Comparison of ENCODE assay signal across 9 mouse cellular contexts in the genomic region with DNA sequence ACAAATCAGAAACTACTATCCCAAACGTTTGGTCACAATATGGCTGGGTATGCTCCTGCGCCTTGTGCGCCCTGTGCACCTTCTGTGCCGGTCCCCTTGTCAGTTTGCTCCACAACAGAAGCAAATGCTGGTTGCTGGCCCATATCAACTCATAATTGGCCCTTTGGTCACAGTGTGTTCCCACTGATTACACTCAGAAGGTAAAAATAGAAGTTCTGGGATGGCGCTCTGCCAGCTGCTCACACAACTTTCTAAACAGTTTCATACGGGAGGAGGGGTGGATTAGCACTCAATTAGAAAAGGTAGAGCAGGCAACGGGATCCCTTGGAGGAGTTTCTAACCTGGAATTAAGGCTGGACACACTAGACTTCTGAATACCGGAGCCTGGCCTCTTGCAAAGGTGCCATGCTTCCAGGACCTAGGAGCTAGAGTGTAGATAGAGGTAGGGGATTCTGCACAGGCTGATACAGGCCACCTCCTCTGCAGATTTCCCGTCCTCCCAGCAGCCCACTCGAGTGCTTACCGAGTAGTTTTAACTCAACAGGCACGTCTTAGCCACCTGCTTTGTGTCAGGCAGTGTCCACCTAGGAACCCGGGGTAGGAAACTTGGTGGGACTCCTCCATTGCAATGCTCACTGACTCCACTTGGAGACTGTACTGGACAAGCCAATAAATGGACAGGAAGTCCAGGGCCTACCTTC. TPM values are rescaled to one million over a fixed set of nuclear protein-coding genes. Genes with fewer than 3 reads are reported as not detected.
DNase-seq lines count a peak whose midpoint lies in the region; ATAC-seq and TF ChIP-seq lines count a peak whose summit lies in the region.
"Had no signal": no experiment of that assay in that cellular context is flagged by ENCODE, and none has a peak within 500 bp of the region (broad histone marks: within the 10 kb centered on the region; RNA-seq: fewer than 3 reads in every experiment).

No protein-coding gene starts in this region.

- H3K36me3 ChIP-seq in kidney, adult 2 months (ENCODE audit: control insufficient read depth, insufficient read depth, low read length), result no peaks in the 10 kb centered on the region
- no peaks in the 10 kb centered on the region for H3K36me3 ChIP-seq in kidney, embryonic 14.5 days (ENCODE audit: control insufficient read depth, insufficient read depth, low read length)
- H3K36me3 ChIP-seq in stomach, embryonic 14.5 days (ENCODE audit: control insufficient read depth, insufficient read depth, low read length), result no peaks in the 10 kb centered on the region
- H3K36me3 ChIP-seq in midbrain, embryonic 16.5 days (ENCODE audit: control insufficient read depth, insufficient read depth, low read length), result no peaks in the 10 kb centered on the region
- no peaks in the 10 kb centered on the region for H3K36me3 ChIP-seq in forebrain, embryonic 14.5 days (ENCODE audit: control insufficient read depth, insufficient read depth, low read length)

- H3K27ac ChIP-seq in kidney, adult 2 months (ENCODE audit: insufficient read depth, low read depth, low read length), result no peak overlapping the region
- no peak overlapping the region for H3K27ac ChIP-seq in kidney, embryonic 14.5 days (ENCODE audit: low read depth, low read length)
- peak overlapping the region; percentile 4; the same call in 1 of the 2 replicates for H3K27ac ChIP-seq in stomach, embryonic 14.5 days (ENCODE audit: low read length)
- H3K27ac ChIP-seq in midbrain, embryonic 16.5 days (ENCODE audit: low read length), result no peak overlapping the region
- no peak overlapping the region for H3K27ac ChIP-seq in forebrain, embryonic 14.5 days (ENCODE audit: low read depth, low read length)

- no peaks in the 10 kb centered on the region for H3K9me3 ChIP-seq in kidney, embryonic 14.5 days (ENCODE audit: control insufficient read depth, low read length)
- no peaks in the 10 kb centered on the region for H3K9me3 ChIP-seq in stomach, embryonic 14.5 days (ENCODE audit: control insufficient read depth, low read depth, low read length)
- H3K9me3 ChIP-seq in midbrain, embryonic 16.5 days (replicated peaks; ENCODE audit: control insufficient read depth, low read length, poor library complexity, severe bottlenecking), result no peaks in the 10 kb centered on the region
- no peaks in the 10 kb centered on the region for H3K9me3 ChIP-seq in forebrain, embryonic 14.5 days (replicated peaks; ENCODE audit: control insufficient read depth, low read length)

- ATAC-seq in kidney, embryonic 14.5 days (ENCODE audit: low FRiP score, low TSS enrichment), result no peak
- no peak for ATAC-seq in stomach, embryonic 14.5 days (ENCODE audit: insufficient number of reproducible peaks, insufficient read depth, low FRiP score, low read depth)
- ATAC-seq in midbrain, embryonic 16.5 days, result no peak
- no peak for ATAC-seq in forebrain, embryonic 14.5 days

- WGBS in kidney, adult 2 months, result 52% methylated on average over 13 of the region's 13 CpGs
- 84% methylated on average over 13 of the region's 13 CpGs for WGBS in kidney, embryonic 14.5 days
- WGBS in stomach, embryonic 14.5 days, result 64% methylated on average over 13 of the region's 13 CpGs
- 86% methylated on average over 13 of the region's 13 CpGs for WGBS in midbrain, embryonic 16.5 days
- 75% methylated on average over 13 of the region's 13 CpGs for WGBS in forebrain, embryonic 14.5 days

- no peak for TF ChIP-seq POLR2A in kidney, adult 2 months (IDR thresholded peaks at IDR 0.05; ENCODE audit: low read depth, low read length)

- H3K4me2 ChIP-seq in kidney, embryonic 14.5 days (replicated peaks; ENCODE audit: low read depth, low read length), result no peak overlapping the region
- no peak overlapping the region for H3K4me2 ChIP-seq in stomach, embryonic 14.5 days (replicated peaks; ENCODE audit: low read depth, low read length)
- H3K4me2 ChIP-seq in midbrain, embryonic 16.5 days (ENCODE audit: low read length), result no peak overlapping the region
- H3K4me2 ChIP-seq in forebrain, embryonic 14.5 days (ENCODE audit: low read length), result no peak overlapping the region

- no peak overlapping the region for H3K4me3 ChIP-seq in kidney, adult 2 months (ENCODE audit: insufficient read depth, low read depth, low read length)
- no peak overlapping the region for H3K4me3 ChIP-seq in kidney, embryonic 14.5 days (ENCODE audit: low read length)
- no peak overlapping the region for H3K4me3 ChIP-seq in stomach, embryonic 14.5 days (ENCODE audit: low read depth, low read length)
- no peak overlapping the region for H3K4me3 ChIP-seq in midbrain, embryonic 16.5 days (ENCODE audit: low read depth, low read length)
- no peak overlapping the region for H3K4me3 ChIP-seq in forebrain, embryonic 14.5 days (ENCODE audit: low read depth, low read length)

- peak; percentile 87 for DNase-seq in kidney, adult 2 months
- DNase-seq in heart, adult 8-10 months (ENCODE audit: low spot score), result peak; percentile 91
- peak; percentile 84 to 87 for DNase-seq in kidney, postnatal 36 days
- DNase-seq in left cerebral cortex, adult 9 months (ENCODE audit: low spot score in 2 of 2), result no peak
- no peak for DNase-seq in forebrain, embryonic 14.5 days (ENCODE audit: low spot score)
- DNase-seq: cerebellum, adult 9-10 months had no signal

- H3K4me1 ChIP-seq in kidney, adult 2 months (ENCODE audit: control insufficient read depth, insufficient read depth, low read length), result peaks cover 6% of the 10 kb centered on the region; the same call in 1 of the 2 replicates
- 0 out of 2 replicates have a peak, but pooled peaks cover 3% of the 10 kb centered on the region for H3K4me1 ChIP-seq in kidney, embryonic 14.5 days (ENCODE audit: control insufficient read depth, insufficient read depth, low read length)
- H3K4me1 ChIP-seq in stomach, embryonic 14.5 days (ENCODE audit: control insufficient read depth, insufficient read depth, low read length), result 0 out of 2 replicates have a peak, but pooled peaks cover 3% of the 10 kb centered on the region
- H3K4me1 ChIP-seq in midbrain, embryonic 16.5 days (ENCODE audit: control insufficient read depth, insufficient read depth, low read length), result no peaks in the 10 kb centered on the region
- H3K4me1 ChIP-seq in forebrain, embryonic 14.5 days (ENCODE audit: control insufficient read depth, insufficient read depth, low read length), result no peaks in the 10 kb centered on the region

- H3K9ac ChIP-seq in kidney, embryonic 14.5 days (ENCODE audit: low read depth, low read length), result no peak overlapping the region
- no peak overlapping the region for H3K9ac ChIP-seq in stomach, embryonic 14.5 days (replicated peaks; ENCODE audit: low read depth, low read length)
- no peak overlapping the region for H3K9ac ChIP-seq in midbrain, embryonic 16.5 days (ENCODE audit: low read depth, low read length)
- no peak overlapping the region for H3K9ac ChIP-seq in forebrain, embryonic 14.5 days (ENCODE audit: low read length)

- TF ChIP-seq CTCF in kidney, adult 2 months (conservative IDR thresholded peaks at IDR 0.05; ENCODE audit: insufficient read depth, insufficient read length, low read depth, low read length), result no peak

- H3K27me3 ChIP-seq in kidney, adult 2 months (replicated peaks; ENCODE audit: control insufficient read depth, insufficient read depth, low read length), result no peaks in the 10 kb centered on the region
- H3K27me3 ChIP-seq in kidney, embryonic 14.5 days (ENCODE audit: control insufficient read depth, insufficient read depth, low read length), result no peaks in the 10 kb centered on the region
- H3K27me3 ChIP-seq in stomach, embryonic 14.5 days (ENCODE audit: control insufficient read depth, insufficient read depth, low read length), result no peaks in the 10 kb centered on the region
- H3K27me3 ChIP-seq in midbrain, embryonic 16.5 days (ENCODE audit: control insufficient read depth, insufficient read depth, low read depth, low read length), result no peaks in the 10 kb centered on the region
- H3K27me3 ChIP-seq in forebrain, embryonic 14.5 days (replicated peaks; ENCODE audit: control insufficient read depth, insufficient read depth, low read length), result no peaks in the 10 kb centered on the region

RNA-seq across cellular contexts. Expression of gene Aak1, which starts 16.4 kb away (rescaled TPM):
- 28.9 and 30.6 TPM in 2 replicates for polyA plus RNA-seq in kidney, adult 2 months (2012; rRNA removed)
- polyA plus RNA-seq in kidney, embryonic 14.5 days (2014; fragmentation: Nextera tagmentation; extraction: Ambion mirVana), result 11.2 and 18.2 TPM in 2 replicates
- total RNA-seq in heart, adult 8-10 months (2022), result 10 to 100 TPM; 75.9 to 93.5 (median 92.3) TPM
- 21.3 and 28.6 TPM in 2 replicates for polyA plus RNA-seq in stomach, embryonic 14.5 days (2014; fragmentation: Nextera tagmentation; extraction: Ambion mirVana)
- 44.6 and 47.8 TPM in 2 replicates for polyA plus RNA-seq in midbrain, embryonic 16.5 days (2015; fragmentation: Nextera tagmentation; extraction: Ambion mirVana)
- 23.5 and 30.9 TPM in 2 replicates for polyA plus RNA-seq in forebrain, embryonic 14.5 days (2014; fragmentation: Nextera tagmentation; extraction: Ambion mirVana)

RNA-seq across cellular contexts. Expression of gene Anxa4, which starts 39.6 kb away (rescaled TPM):
- polyA plus RNA-seq in kidney, adult 2 months (2012; rRNA removed), result 57.2 and 68.8 TPM in 2 replicates
- 28.1 and 34.7 TPM in 2 replicates for polyA plus RNA-seq in kidney, embryonic 14.5 days (2014; fragmentation: Nextera tagmentation; extraction: Ambion mirVana)
- total RNA-seq in heart, adult 8-10 months (2022), result 10 to 100 TPM; 29.2 to 41.0 (median 37.3) TPM
- polyA plus RNA-seq in stomach, embryonic 14.5 days (2014; fragmentation: Nextera tagmentation; extraction: Ambion mirVana), result 79.7 and 93.9 TPM in 2 replicates
- 4.6 TPM in 2 replicates for polyA plus RNA-seq in midbrain, embryonic 16.5 days (2015; fragmentation: Nextera tagmentation; extraction: Ambion mirVana)
- 6.5 and 7.2 TPM in 2 replicates for polyA plus RNA-seq in forebrain, embryonic 14.5 days (2014; fragmentation: Nextera tagmentation; extraction: Ambion mirVana)

Comparison
In these comparisons a context has a peak if more than half of its experiments do, and no peak if none do; other contexts are left out.
1. DNase-seq: peak in kidney, adult 2 months (single experiment), heart, adult 8-10 months (single experiment) and kidney, postnatal 36 days (2 of 2); none in left cerebral cortex, adult 9 months (0 of 2) and forebrain, embryonic 14.5 days (single experiment).